Mouse (Mus musculus): ENCODE results near the gene Abcc1.

Gene Abcc1

GRCm38 (mm10) chr16:14501649-14502360, 140.4 kb downstream of the Abcc1 start:
- DNase-seq (ENCODE audit: low spot score in 2 of 2) = no peak

- no peak for DNase-seq (ENCODE audit: low spot score in 2 of 2)
Measured at GRCm38 (mm10) chr16:14506461-14506860, 145.1 kb downstream of the Abcc1 start.
